Mouse (Mus musculus): ENCODE results near the gene Fes. TPM values are rescaled to one million over a fixed set of nuclear protein-coding genes. Genes with fewer than 3 reads are reported as not detected.

Fes gene
- total and polyA plus RNA-seq, 2 experiments from 2014 or later, result 4.9 to 16.1 TPM

- Histone ChIP-seq H3K4me3 (ENCODE audit: low read length) (no peak overlapping the region), H3K27ac (no peak overlapping the region), H3K9me3 (ENCODE audit: low read length) (no peaks in the 10 kb centered on the region), H3K9ac (replicated peaks; ENCODE audit: low read length) (no peak overlapping the region), H3K4me2 (ENCODE audit: low read depth, low read length) (no peak overlapping the region), H3K4me1 (ENCODE audit: insufficient read depth, low read length) (no peaks in the 10 kb centered on the region), H3K27me3 (ENCODE audit: insufficient read depth, low read length) (no peaks in the 10 kb centered on the region), H3K36me3 (ENCODE audit: insufficient read depth, low read length) (peaks cover 68% of the 10 kb centered on the region)
- WGBS, result 93% methylated on average over 4 of the region's 4 CpGs
- no peak for TF ChIP-seq CTCF (IDR thresholded peaks at IDR 0.05; ENCODE audit: low read depth)
- ATAC-seq, result no peak
- DNase-seq (ENCODE audit: low spot score), result no peak
Observed at GRCm38 (mm10) chr7:80334848-80335247, 52.9 kb downstream of the Fes start.

DNA sequence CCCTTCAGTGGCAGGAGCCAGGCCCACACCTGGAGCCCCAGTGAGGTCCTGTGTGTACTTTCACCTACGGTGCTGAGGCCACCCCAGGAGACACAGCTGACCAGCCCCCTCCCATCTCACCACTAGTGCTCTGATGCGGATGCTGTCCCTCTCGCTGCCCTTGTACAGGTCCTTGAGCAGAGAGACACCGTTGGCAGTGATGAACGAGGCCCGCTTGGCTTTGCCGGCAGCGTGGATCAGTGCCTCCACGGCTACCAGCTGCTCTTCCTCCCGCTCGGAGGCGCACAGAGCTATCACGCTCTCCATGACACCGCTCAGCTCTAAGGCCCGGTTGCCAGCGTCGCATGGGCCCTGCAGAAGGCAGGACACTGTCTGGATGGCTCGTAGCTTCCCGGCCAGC, 56.3 kb downstream of the Fes start:
- WGBS, result 91% methylated on average over 19 of the region's 19 CpGs
- no peaks in the 10 kb centered on the region for H3K4me1 ChIP-seq (ENCODE audit: insufficient read depth, low read length)
- no peak overlapping the region for H3K4me3 ChIP-seq (ENCODE audit: low read length)
- peaks cover 91% of the 10 kb centered on the region for H3K36me3 ChIP-seq (ENCODE audit: insufficient read depth, low read length)
- no peak overlapping the region for H3K9ac ChIP-seq (replicated peaks; ENCODE audit: low read length)
- H3K9me3 ChIP-seq (ENCODE audit: low read length), result no peaks in the 10 kb centered on the region
- no peak overlapping the region for H3K27ac ChIP-seq
- no peak overlapping the region for H3K4me2 ChIP-seq (ENCODE audit: low read depth, low read length)
- no peak for TF ChIP-seq CTCF (IDR thresholded peaks at IDR 0.05; ENCODE audit: low read depth)
- ATAC-seq (no peak), DNase-seq (ENCODE audit: low spot score) (no peak)
- H3K27me3 ChIP-seq (ENCODE audit: insufficient read depth, low read length), result no peaks in the 10 kb centered on the region

DNA sequence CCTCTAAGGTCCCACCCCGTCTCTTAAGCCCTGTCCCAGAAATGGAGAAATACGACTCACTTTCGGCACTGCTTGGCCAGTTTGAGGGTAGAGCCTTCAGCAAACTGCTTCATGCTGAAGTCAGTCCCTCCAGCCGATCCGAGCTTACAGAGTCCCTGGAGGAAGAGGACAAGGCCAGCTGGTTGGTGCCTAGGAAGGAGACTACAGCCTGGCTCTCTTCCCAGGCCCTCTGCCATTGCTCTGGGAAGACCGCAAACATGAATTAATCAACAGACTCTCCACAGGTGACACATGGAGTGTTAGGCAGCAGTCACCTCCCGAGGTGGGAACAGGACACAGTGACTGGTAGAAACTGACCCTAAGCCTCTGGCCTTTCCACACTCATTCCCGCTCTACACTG, 57.5 kb downstream of the Fes start:
- no peaks in the 10 kb centered on the region for H3K4me1 ChIP-seq (ENCODE audit: insufficient read depth, low read length)

More for the DNA sequence above, 57.5 kb downstream of the Fes start:
- no peak overlapping the region for H3K27ac ChIP-seq
- H3K9ac ChIP-seq (replicated peaks; ENCODE audit: low read length), result no peak overlapping the region
- no peaks in the 10 kb centered on the region for H3K9me3 ChIP-seq (ENCODE audit: low read length)
- no peak overlapping the region for H3K4me2 ChIP-seq (ENCODE audit: low read depth, low read length)
- H3K27me3 ChIP-seq (ENCODE audit: insufficient read depth, low read length), result no peaks in the 10 kb centered on the region
- H3K36me3 ChIP-seq (ENCODE audit: insufficient read depth, low read length), result peaks cover 95% of the 10 kb centered on the region
- DNase-seq (ENCODE audit: low spot score) (no peak), ATAC-seq (no peak)
- TF ChIP-seq CTCF (IDR thresholded peaks at IDR 0.05; ENCODE audit: low read depth), result no peak
- H3K4me3 ChIP-seq (ENCODE audit: low read length), result no peak overlapping the region
- 71% methylated on average over 8 of the region's 8 CpGs for WGBS

Other genes with a start within 250 kb of the Fes start
- 47.5 and 49.5 TPM in 2 replicates for gene Sema4b, start 201.1 kb downstream of the Fes start, total RNA-seq (2014; rRNA removed)
- 26.6 and 28.1 TPM in 2 replicates for gene Sema4b, start 201.1 kb downstream of the Fes start, polyA plus RNA-seq (2015; fragmentation: Nextera tagmentation; extraction: Ambion mirVana)
- gene Cib1, start 155.1 kb downstream of the Fes start, total RNA-seq (2014; rRNA removed), result 33.5 and 34.1 TPM in 2 replicates
- 49.9 and 55.6 TPM in 2 replicates for gene Cib1, start 155.1 kb downstream of the Fes start, polyA plus RNA-seq (2015; fragmentation: Nextera tagmentation; extraction: Ambion mirVana)
- 5.5 and 6.8 TPM in 2 replicates for gene Gdpgp1, start 155.1 kb downstream of the Fes start, total RNA-seq (2014; rRNA removed)
- gene Gdpgp1, start 155.1 kb downstream of the Fes start, polyA plus RNA-seq (2015; fragmentation: Nextera tagmentation; extraction: Ambion mirVana), result 2.3 and 2.8 TPM in 2 replicates
- gene Ttll13, start 141.6 kb downstream of the Fes start, total RNA-seq (2014; rRNA removed), result 0.61 and 0.73 TPM in 2 replicates
- 1.8 and 2.7 TPM in 2 replicates for gene Ttll13, start 141.6 kb downstream of the Fes start, polyA plus RNA-seq (2015; fragmentation: Nextera tagmentation; extraction: Ambion mirVana)
- 47.6 and 48.6 TPM in 2 replicates for gene Ngrn, start 126.7 kb downstream of the Fes start, total RNA-seq (2014; rRNA removed)
- gene Ngrn, start 126.7 kb downstream of the Fes start, polyA plus RNA-seq (2015; fragmentation: Nextera tagmentation; extraction: Ambion mirVana), result 69.8 and 71.9 TPM in 2 replicates
- gene Vps33b, start 118.3 kb downstream of the Fes start, total RNA-seq (2014; rRNA removed), result 23.8 and 24.3 TPM in 2 replicates
- gene Vps33b, start 118.3 kb downstream of the Fes start, polyA plus RNA-seq (2015; fragmentation: Nextera tagmentation; extraction: Ambion mirVana), result 11.6 and 15.4 TPM in 2 replicates
- gene Prc1, start 93.5 kb downstream of the Fes start, total RNA-seq (2014; rRNA removed), result 24.6 and 30.7 TPM in 2 replicates
- gene Prc1, start 93.5 kb downstream of the Fes start, polyA plus RNA-seq (2015; fragmentation: Nextera tagmentation; extraction: Ambion mirVana), result 32.9 and 38.8 TPM in 2 replicates
- 24.7 and 40.5 TPM in 2 replicates for gene Rccd1, start 63.5 kb downstream of the Fes start, total RNA-seq (2014; rRNA removed)
- 8.6 and 10.7 TPM in 2 replicates for gene Rccd1, start 63.5 kb downstream of the Fes start, polyA plus RNA-seq (2015; fragmentation: Nextera tagmentation; extraction: Ambion mirVana)
- 49.0 and 57.8 TPM in 2 replicates for gene Unc45a, start 46.9 kb downstream of the Fes start, total RNA-seq (2014; rRNA removed)
- 46.6 and 47.8 TPM in 2 replicates for gene Unc45a, start 46.9 kb downstream of the Fes start, polyA plus RNA-seq (2015; fragmentation: Nextera tagmentation; extraction: Ambion mirVana)
- 30.1 and 32.2 TPM in 2 replicates for gene Hddc3, start 44.8 kb downstream of the Fes start, total RNA-seq (2014; rRNA removed)
- 13.9 and 15.5 TPM in 2 replicates for gene Hddc3, start 44.8 kb downstream of the Fes start, polyA plus RNA-seq (2015; fragmentation: Nextera tagmentation; extraction: Ambion mirVana)
- 55.5 and 61.3 TPM in 2 replicates for gene Man2a2, start 16.6 kb downstream of the Fes start, total RNA-seq (2014; rRNA removed)
- gene Man2a2, start 16.6 kb downstream of the Fes start, polyA plus RNA-seq (2015; fragmentation: Nextera tagmentation; extraction: Ambion mirVana), result 14.2 and 15.7 TPM in 2 replicates
- gene Furin, start 17.5 kb upstream of the Fes start, total RNA-seq (2014; rRNA removed), result 25.4 and 25.9 TPM in 2 replicates
- 6.6 and 6.8 TPM in 2 replicates for gene Furin, start 17.5 kb upstream of the Fes start, polyA plus RNA-seq (2015; fragmentation: Nextera tagmentation; extraction: Ambion mirVana)
- gene Blm, start 147.2 kb upstream of the Fes start, total RNA-seq (2014; rRNA removed), result 4.3 and 7.5 TPM in 2 replicates
- 7.1 and 7.2 TPM in 2 replicates for gene Blm, start 147.2 kb upstream of the Fes start, polyA plus RNA-seq (2015; fragmentation: Nextera tagmentation; extraction: Ambion mirVana)

All from hindbrain, postnatal 0 days (tissue).